14 mouse cellular contexts compared by ENCODE assay signal in the genomic region with DNA sequence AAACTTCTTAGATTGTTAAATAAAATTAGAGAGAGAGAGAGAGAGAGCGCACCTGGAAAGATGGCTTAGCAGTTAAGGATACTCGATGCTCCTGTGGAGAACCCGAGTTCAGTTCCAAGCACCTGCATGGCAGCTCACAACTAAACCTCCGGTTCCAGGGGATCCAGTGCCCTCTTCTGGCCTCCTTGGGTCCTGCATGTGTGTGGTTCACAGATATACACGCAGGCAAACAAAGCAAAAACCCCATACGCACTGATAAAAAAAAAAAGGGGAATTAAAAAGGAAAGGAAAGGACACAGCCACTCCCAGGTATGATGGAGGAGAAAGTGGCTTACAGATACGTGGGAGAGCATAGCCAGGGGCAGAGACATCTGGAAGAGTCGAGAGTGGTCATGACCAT. TPM values are rescaled to one million over a fixed set of nuclear protein-coding genes. Genes with fewer than 3 reads are reported as not detected.
DNase-seq lines count a peak whose midpoint lies in the region; ATAC-seq and TF ChIP-seq lines count a peak whose summit lies in the region.
"Had no signal": no experiment of that assay in that cellular context is flagged by ENCODE, and none has a peak within 500 bp of the region (broad histone marks: within the 10 kb centered on the region; RNA-seq: fewer than 3 reads in every experiment).

No protein-coding gene starts in this region.

- no peak for TF ChIP-seq POLR2A in thymus, adult 2 months (IDR thresholded peaks at IDR 0.05; ENCODE audit: control insufficient read depth, extremely low read depth, insufficient read depth, low read length, poor library complexity)
- no peak for TF ChIP-seq POLR2A in bone marrow macrophage, adult 2 months (IDR thresholded peaks at IDR 0.05; ENCODE audit: borderline replicate concordance, low read depth, low read length)

- no peak overlapping the region for H3K4me3 ChIP-seq in intestine, postnatal 0 days (ENCODE audit: low read depth, low read length)
- H3K4me3 ChIP-seq in intestine, embryonic 15.5 days (replicated peaks): no peak overlapping the region
- H3K4me3 ChIP-seq in thymus, adult 2 months (ENCODE audit: control insufficient read depth, insufficient read depth, low read length): no peak overlapping the region
- no peak overlapping the region for H3K4me3 ChIP-seq in bone marrow macrophage, adult 2 months (ENCODE audit: insufficient read depth, low read length)
- no peak overlapping the region for H3K4me3 ChIP-seq in stomach, postnatal 0 days (ENCODE audit: low read depth, low read length)
- H3K4me3 ChIP-seq: erythroblast, embryonic 14.5 days; limb, embryonic 15.5 days; midbrain, embryonic 12.5 days had no signal

- no peak for ATAC-seq in intestine, postnatal 0 days
- no peak for ATAC-seq in intestine, embryonic 15.5 days
- no peak for ATAC-seq in stomach, postnatal 0 days (ENCODE audit: low FRiP score, low TSS enrichment)
- ATAC-seq: intestine, embryonic 16.5 days had no signal

- TF ChIP-seq CTCF in intestine, postnatal 0 days (IDR thresholded peaks at IDR 0.05; ENCODE audit: low read depth): peak; percentile 56
- TF ChIP-seq CTCF in thymus, adult 2 months (IDR thresholded peaks at IDR 0.05; ENCODE audit: borderline replicate concordance, control insufficient read depth, extremely low read depth, insufficient read depth, low read length, poor library complexity): no peak
- peak; percentile 27; the same call in 1 of the 2 replicates for TF ChIP-seq CTCF in bone marrow macrophage, adult 2 months (IDR thresholded peaks at IDR 0.05; ENCODE audit: low read depth, low read length)
- peak; percentile 62 for TF ChIP-seq CTCF in stomach, postnatal 0 days (IDR thresholded peaks at IDR 0.05; ENCODE audit: low read depth)

- no peak for TF ChIP-seq EP300 in stomach, postnatal 0 days (optimal IDR thresholded peaks at IDR 0.05)

- H3K9me3 ChIP-seq in intestine, postnatal 0 days (ENCODE audit: control insufficient read depth): no peaks in the 10 kb centered on the region
- H3K9me3 ChIP-seq in intestine, embryonic 15.5 days: no peaks in the 10 kb centered on the region
- no peaks in the 10 kb centered on the region for H3K9me3 ChIP-seq in stomach, postnatal 0 days (ENCODE audit: control insufficient read depth, low read length)
- H3K9me3 ChIP-seq: limb, embryonic 15.5 days; midbrain, embryonic 12.5 days had no signal

- 79% methylated on average over 8 of the region's 8 CpGs for WGBS in intestine, postnatal 0 days
- 77% methylated on average over 8 of the region's 8 CpGs for WGBS in intestine, embryonic 15.5 days
- 93% methylated on average over 8 of the region's 8 CpGs for WGBS in thymus, adult 2 months
- WGBS in stomach, postnatal 0 days: 68% methylated on average over 8 of the region's 8 CpGs

- no peak overlapping the region for H3K9ac ChIP-seq in intestine, postnatal 0 days (ENCODE audit: low read depth, low read length)
- H3K9ac ChIP-seq in intestine, embryonic 15.5 days: no peak overlapping the region
- H3K9ac ChIP-seq in stomach, postnatal 0 days (ENCODE audit: low read length): no peak overlapping the region
- H3K9ac ChIP-seq: limb, embryonic 15.5 days; midbrain, embryonic 12.5 days had no signal

- no peak overlapping the region for H3K4me2 ChIP-seq in intestine, postnatal 0 days (replicated peaks; ENCODE audit: low read depth)
- no peak overlapping the region for H3K4me2 ChIP-seq in intestine, embryonic 15.5 days (replicated peaks)
- no peak overlapping the region for H3K4me2 ChIP-seq in stomach, postnatal 0 days (replicated peaks; ENCODE audit: low read depth)
- H3K4me2 ChIP-seq: limb, embryonic 15.5 days; midbrain, embryonic 12.5 days had no signal

- DNase-seq in thymus, adult 2 months: peak; percentile 38
- DNase-seq in thymus, postnatal 0 days (ENCODE audit: low spot score): no peak
- DNase-seq in stomach, postnatal 0 days (ENCODE audit: low spot score): no peak
- DNase-seq in embryo, embryonic 9.5 days (ENCODE audit: extremely low spot score): no peak
- DNase-seq in testis, postnatal 10 days (ENCODE audit: low spot score): no peak
- DNase-seq: adrenal gland, postnatal 14 days; heart, postnatal 10 days had no signal

- H3K27me3 ChIP-seq in intestine, postnatal 0 days (replicated peaks; ENCODE audit: control insufficient read depth, insufficient read depth, low read length): no peaks in the 10 kb centered on the region
- H3K27me3 ChIP-seq in intestine, embryonic 15.5 days (replicated peaks): no peaks in the 10 kb centered on the region
- no peaks in the 10 kb centered on the region for H3K27me3 ChIP-seq in thymus, adult 2 months (ENCODE audit: control insufficient read depth, insufficient read depth, low read length)
- no peaks in the 10 kb centered on the region for H3K27me3 ChIP-seq in stomach, postnatal 0 days (ENCODE audit: control insufficient read depth, insufficient read depth, low read length)
- H3K27me3 ChIP-seq: limb, embryonic 15.5 days; midbrain, embryonic 12.5 days had no signal

- H3K36me3 ChIP-seq in intestine, postnatal 0 days (ENCODE audit: control insufficient read depth, insufficient read depth): peaks cover 3% of the 10 kb centered on the region; the same call in 1 of the 2 replicates
- no peaks in the 10 kb centered on the region for H3K36me3 ChIP-seq in intestine, embryonic 15.5 days
- H3K36me3 ChIP-seq in thymus, adult 2 months (ENCODE audit: control insufficient read depth, insufficient read depth, low read length): no peaks in the 10 kb centered on the region
- no peaks in the 10 kb centered on the region for H3K36me3 ChIP-seq in stomach, postnatal 0 days (ENCODE audit: control insufficient read depth, insufficient read depth, low read length)
- H3K36me3 ChIP-seq: midbrain, embryonic 12.5 days had no signal

- H3K4me1 ChIP-seq in intestine, postnatal 0 days (replicated peaks; ENCODE audit: control insufficient read depth, insufficient read depth, low read length): no peaks in the 10 kb centered on the region
- peaks cover 7% of the 10 kb centered on the region for H3K4me1 ChIP-seq in intestine, embryonic 15.5 days (replicated peaks)
- H3K4me1 ChIP-seq in thymus, adult 2 months (replicated peaks; ENCODE audit: control insufficient read depth, insufficient read depth, low read length): peaks cover 3% of the 10 kb centered on the region
- peaks cover 51% of the 10 kb centered on the region for H3K4me1 ChIP-seq in bone marrow macrophage, adult 2 months (ENCODE audit: control insufficient read depth, insufficient read depth, low read length)
- H3K4me1 ChIP-seq in stomach, postnatal 0 days (replicated peaks; ENCODE audit: control insufficient read depth, insufficient read depth): 0 out of 2 replicates have a peak, but pooled peaks cover 2% of the 10 kb centered on the region

- H3K27ac ChIP-seq in intestine, postnatal 0 days (ENCODE audit: low read depth, low read length): no peak overlapping the region
- no peak overlapping the region for H3K27ac ChIP-seq in intestine, embryonic 15.5 days
- H3K27ac ChIP-seq in thymus, adult 2 months (ENCODE audit: control insufficient read depth, insufficient read depth, low read length): no peak overlapping the region
- H3K27ac ChIP-seq in bone marrow macrophage, adult 2 months (ENCODE audit: insufficient read depth, low read depth, low read length): no peak overlapping the region
- H3K27ac ChIP-seq in stomach, postnatal 0 days (replicated peaks): no peak overlapping the region
- H3K27ac ChIP-seq: limb, embryonic 15.5 days; midbrain, embryonic 12.5 days had no signal

RNA-seq across cellular contexts. Expression of a gene that starts 11.2 kb away (rescaled TPM):
- polyA plus RNA-seq in intestine, postnatal 0 days (2015; fragmentation: Nextera tagmentation; extraction: Ambion mirVana): 113 and 116 TPM in 2 replicates
- 89.5 and 101 TPM in 2 replicates for polyA plus RNA-seq in intestine, embryonic 15.5 days (2015; fragmentation: Nextera tagmentation; extraction: Ambion mirVana)
- polyA plus RNA-seq in thymus, adult 2 months (2012; rRNA removed): 18.9 and 24.3 TPM in 2 replicates
- polyA plus RNA-seq in thymus, postnatal 0 days (2015; fragmentation: Nextera tagmentation; extraction: Ambion mirVana): 9.0 and 9.3 TPM in 2 replicates
- 117 and 136 TPM in 2 replicates for polyA plus RNA-seq in bone marrow macrophage, adult 2 months (2012; ENCODE audit: insufficient read depth, insufficient read length, missing spikeins)
- 98.0 and 99.1 TPM in 2 replicates for polyA plus RNA-seq in stomach, postnatal 0 days (2015; fragmentation: Nextera tagmentation; extraction: Ambion mirVana)

RNA-seq across cellular contexts. Expression of a gene that starts 19.8 kb away (rescaled TPM):
- polyA plus RNA-seq in intestine, postnatal 0 days (2015; fragmentation: Nextera tagmentation; extraction: Ambion mirVana): 28.1 and 32.7 TPM in 2 replicates
- 82.9 and 93.8 TPM in 2 replicates for polyA plus RNA-seq in intestine, embryonic 15.5 days (2015; fragmentation: Nextera tagmentation; extraction: Ambion mirVana)
- polyA plus RNA-seq in thymus, adult 2 months (2012; rRNA removed): 36.7 and 38.8 TPM in 2 replicates
- polyA plus RNA-seq in thymus, postnatal 0 days (2015; fragmentation: Nextera tagmentation; extraction: Ambion mirVana): 84.9 and 86.3 TPM in 2 replicates
- 37.4 and 41.2 TPM in 2 replicates for polyA plus RNA-seq in bone marrow macrophage, adult 2 months (2012; ENCODE audit: insufficient read depth, insufficient read length, missing spikeins)
- 42.9 and 46.2 TPM in 2 replicates for polyA plus RNA-seq in stomach, postnatal 0 days (2015; fragmentation: Nextera tagmentation; extraction: Ambion mirVana)

RNA-seq across cellular contexts. Expression of a gene that starts 25.3 kb away (rescaled TPM):
- polyA plus RNA-seq in intestine, postnatal 0 days (2015; fragmentation: Nextera tagmentation; extraction: Ambion mirVana): 10.5 and 11.7 TPM in 2 replicates
- polyA plus RNA-seq in intestine, embryonic 15.5 days (2015; fragmentation: Nextera tagmentation; extraction: Ambion mirVana): 53.4 and 94.1 TPM in 2 replicates
- 0.77 and 1.0 TPM in 2 replicates for polyA plus RNA-seq in thymus, adult 2 months (2012; rRNA removed)
- 0.92 and 1.4 TPM in 2 replicates for polyA plus RNA-seq in thymus, postnatal 0 days (2015; fragmentation: Nextera tagmentation; extraction: Ambion mirVana)
- not detected in 2 replicates for polyA plus RNA-seq in bone marrow macrophage, adult 2 months (2012; ENCODE audit: insufficient read depth, insufficient read length, missing spikeins)
- polyA plus RNA-seq in stomach, postnatal 0 days (2015; fragmentation: Nextera tagmentation; extraction: Ambion mirVana): 133 and 139 TPM in 2 replicates

RNA-seq across cellular contexts. Expression of a gene that starts 30.1 kb away (rescaled TPM):
- 1.1 and 1.2 TPM in 2 replicates for polyA plus RNA-seq in intestine, postnatal 0 days (2015; fragmentation: Nextera tagmentation; extraction: Ambion mirVana)
- polyA plus RNA-seq in intestine, embryonic 15.5 days (2015; fragmentation: Nextera tagmentation; extraction: Ambion mirVana): 11.8 and 19.3 TPM in 2 replicates
- 9.2 and 10.6 TPM in 2 replicates for polyA plus RNA-seq in thymus, adult 2 months (2012; rRNA removed)
- polyA plus RNA-seq in thymus, postnatal 0 days (2015; fragmentation: Nextera tagmentation; extraction: Ambion mirVana): 0.14 and 0.27 TPM in 2 replicates
- 4.7 and 6.6 TPM in 2 replicates for polyA plus RNA-seq in bone marrow macrophage, adult 2 months (2012; ENCODE audit: insufficient read depth, insufficient read length, missing spikeins)
- 24.4 and 27.5 TPM in 2 replicates for polyA plus RNA-seq in stomach, postnatal 0 days (2015; fragmentation: Nextera tagmentation; extraction: Ambion mirVana)

RNA-seq across cellular contexts. Expression of a gene that starts 34.0 kb away (rescaled TPM):
- 9.9 and 16.3 TPM in 2 replicates for polyA plus RNA-seq in intestine, postnatal 0 days (2015; fragmentation: Nextera tagmentation; extraction: Ambion mirVana)
- 36.4 and 126 TPM in 2 replicates for polyA plus RNA-seq in intestine, embryonic 15.5 days (2015; fragmentation: Nextera tagmentation; extraction: Ambion mirVana)
- polyA plus RNA-seq in thymus, adult 2 months (2012; rRNA removed): not detected in 2 replicates
- not detected in 2 replicates for polyA plus RNA-seq in thymus, postnatal 0 days (2015; fragmentation: Nextera tagmentation; extraction: Ambion mirVana)
- polyA plus RNA-seq in bone marrow macrophage, adult 2 months (2012; ENCODE audit: insufficient read depth, insufficient read length, missing spikeins): not detected in 2 replicates
- polyA plus RNA-seq in stomach, postnatal 0 days (2015; fragmentation: Nextera tagmentation; extraction: Ambion mirVana): 172 and 176 TPM in 2 replicates
